Mouse (Mus musculus) neural tube, embryonic 12.5 days (tissue): Measurements from ENCODE around the gene Cep290. TPM values are rescaled to one million over a fixed set of nuclear protein-coding genes. Genes with fewer than 3 reads are reported as not detected.

Experiments used
- ATAC-seq: fragments of 200-750 bp; cut with Nextera tagmentation; 2 replicates; pipeline ENCODE4 v1.8.0; 2017; ENCODE audit warnings: low read depth, mild to moderate bottlenecking, moderate TSS enrichment, moderate library complexity; ENCODE audit not compliant: low FRiP score
- H3K27ac ChIP-seq: fragments of 300-500 bp; sonication (generic); 2 replicates; pipeline ENCODE4 v1.5.1; 2016
- H3K27me3 ChIP-seq: fragments of 300-500 bp; sonication (generic); replicated peaks from 2 replicates; pipeline ENCODE4 v1.6.1; 2016; ENCODE audit warnings: mild to moderate bottlenecking
- H3K36me3 ChIP-seq: fragments of 300-500 bp; sonication (generic); 2 replicates; pipeline ENCODE4 v1.6.1; 2016; ENCODE audit warnings: mild to moderate bottlenecking
- H3K4me1 ChIP-seq: fragments of 300-500 bp; sonication (generic); 2 replicates; pipeline ENCODE4 v1.6.1; 2016
- H3K4me2 ChIP-seq: fragments of 300-500 bp; sonication (generic); replicated peaks from 2 replicates; pipeline ENCODE4 v1.6.1; 2016; ENCODE audit warnings: mild to moderate bottlenecking
- H3K4me3 ChIP-seq: fragments of 300-500 bp; sonication (generic); 2 replicates; pipeline ENCODE4 v1.5.1; 2016
- H3K9ac ChIP-seq: fragments of 300-500 bp; sonication (generic); 2 replicates; pipeline ENCODE4 v1.6.1; 2016; ENCODE audit warnings: mild to moderate bottlenecking
- H3K9me3 ChIP-seq: fragments of 300-500 bp; sonication (generic); 2 replicates; pipeline ENCODE4 v1.6.1; 2016; ENCODE audit warnings: mild to moderate bottlenecking
- WGBS: fragments of 180-500 bp; shearing (Covaris S2); methylation state at CpG from one replicate; pipeline ENCODE4 v1.1.7; 2016; 5-methylcytosine and 5-hydroxymethylcytosine counted together
- polyA plus RNA-seq: library from polyadenylated mRNA; unstranded; fragments of >200 nt; fragmentation: Nextera tagmentation; extraction: Ambion mirVana; gene quantifications from 2 replicates; pipeline ENCODE4 v1.2.1, GENCODE M21; 2016

The Cep290 gene
- polyA plus RNA-seq = 6.0 and 6.7 TPM in 2 replicates

DNA sequence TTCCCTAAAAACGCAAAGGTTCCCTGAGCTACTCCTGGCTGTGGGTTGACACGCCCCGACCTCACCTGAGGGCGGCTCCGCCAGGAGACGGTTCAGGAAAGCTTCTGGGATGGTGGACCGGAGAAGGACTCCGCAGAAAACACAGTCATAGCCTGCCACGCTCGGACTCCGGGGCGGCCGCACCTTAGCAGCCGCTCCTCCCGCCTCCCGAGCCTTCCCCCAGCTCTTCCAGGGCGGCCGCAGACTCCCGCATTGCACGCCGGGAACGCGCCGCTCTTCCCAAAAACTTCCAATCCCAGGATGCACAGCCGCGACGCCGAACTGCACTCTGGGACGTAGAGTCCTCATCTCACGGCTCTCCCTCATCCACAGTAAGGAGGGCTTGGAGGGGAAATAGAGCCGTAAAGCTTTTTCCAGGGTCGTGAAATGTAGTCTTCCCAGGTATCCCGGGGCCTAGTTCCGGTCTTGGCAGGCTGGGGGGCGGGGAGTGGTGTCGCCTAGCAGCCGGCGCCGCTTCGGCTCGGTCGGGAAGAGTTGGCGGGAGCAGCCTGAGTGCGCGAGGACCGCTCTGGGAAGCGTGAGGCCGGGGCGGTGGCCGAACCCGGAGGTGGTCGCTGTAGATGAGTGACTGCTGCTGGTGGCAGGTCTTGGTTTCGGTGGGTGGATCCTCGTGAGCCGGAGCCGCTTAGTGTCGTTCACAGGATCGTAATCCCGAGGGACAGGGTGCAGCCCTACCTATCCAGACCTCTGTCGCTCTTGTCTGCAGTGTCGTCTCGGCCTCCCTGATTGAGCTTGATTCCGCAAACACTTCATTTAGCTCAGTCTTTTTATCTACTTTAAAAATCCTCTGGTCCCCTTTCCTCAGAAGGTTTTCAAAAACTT, at the start of gene Cep290, which contains the start of gene Tmtc3:
TSS of gene Cep290 (plus strand) at position 462 of the 882 bp plus-strand sequence.
TSS of gene Tmtc3 (minus strand) at position 254 of the 882 bp plus-strand sequence.
- Histone ChIP-seq H3K4me1 (peaks cover 4% of the 10 kb centered on the region; the same call in 1 of the 2 replicates), H3K27ac (no peak within 1 kb of the TSS)
- under 1% methylated on average over 63 of the region's 63 CpGs for WGBS

DNA sequence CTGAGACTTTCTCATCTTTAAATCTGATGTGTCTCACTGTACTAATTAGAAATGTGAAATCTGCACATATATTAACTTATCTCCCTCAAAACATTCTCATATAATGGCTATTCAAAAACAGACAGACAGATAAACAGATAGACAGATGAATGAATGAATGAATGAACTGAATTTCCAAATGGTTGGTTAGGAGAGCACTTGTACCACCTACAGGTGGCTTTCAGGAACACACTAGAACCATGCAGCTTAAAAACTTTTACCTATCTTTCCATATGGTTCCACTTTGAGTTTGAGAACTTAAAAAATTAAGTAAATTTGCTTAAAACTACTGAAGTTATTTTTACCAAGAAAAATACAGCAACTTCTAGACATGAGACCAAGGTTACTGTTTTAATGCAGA, 38.0 kb upstream of the Cep290 start:
- H3K27ac ChIP-seq = no peak overlapping the region
- ATAC-seq = no peak
- no peaks in the 10 kb centered on the region for H3K9me3 ChIP-seq
- no peak overlapping the region for H3K4me3 ChIP-seq
- no peak overlapping the region for H3K9ac ChIP-seq
- no peaks in the 10 kb centered on the region for H3K4me1 ChIP-seq
- no peak overlapping the region for H3K4me2 ChIP-seq
- H3K36me3 ChIP-seq = peaks cover 5% of the 10 kb centered on the region
- no peaks in the 10 kb centered on the region for H3K27me3 ChIP-seq

More for the DNA sequence above, at the start of gene Cep290, which contains the start of gene Tmtc3:
- Histone ChIP-seq H3K27me3 (no peaks in the 10 kb centered on the region), H3K4me3 (peak within 1 kb of the TSS; percentile 77), H3K9me3 (no peaks in the 10 kb centered on the region), H3K4me2 (peak within 1 kb of the TSS; percentile 80), H3K9ac (peak within 1 kb of the TSS; percentile 71), H3K36me3 (no peaks in the 10 kb centered on the region)
- peak; percentile 99 for ATAC-seq

DNA sequence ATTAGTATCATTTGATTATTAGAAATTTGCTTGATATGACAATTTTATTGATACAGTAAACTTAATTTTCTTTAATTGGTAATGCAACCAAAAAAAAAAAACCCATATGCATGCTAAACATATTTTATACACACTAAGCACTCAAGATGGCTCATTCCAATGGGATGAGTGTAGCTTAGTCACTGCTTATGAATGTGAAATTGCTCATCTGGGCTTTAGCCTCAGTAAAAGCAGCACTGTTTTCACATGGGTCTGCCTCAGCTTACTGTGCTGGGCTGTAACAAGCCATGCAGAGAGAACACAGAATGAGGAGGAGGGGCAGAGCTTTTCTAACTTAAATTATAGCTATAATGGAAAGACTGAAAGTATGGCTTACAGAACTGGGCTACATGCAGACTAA, 26.8 kb upstream of the Cep290 start:
- H3K4me2 ChIP-seq = no peak overlapping the region

DNA sequence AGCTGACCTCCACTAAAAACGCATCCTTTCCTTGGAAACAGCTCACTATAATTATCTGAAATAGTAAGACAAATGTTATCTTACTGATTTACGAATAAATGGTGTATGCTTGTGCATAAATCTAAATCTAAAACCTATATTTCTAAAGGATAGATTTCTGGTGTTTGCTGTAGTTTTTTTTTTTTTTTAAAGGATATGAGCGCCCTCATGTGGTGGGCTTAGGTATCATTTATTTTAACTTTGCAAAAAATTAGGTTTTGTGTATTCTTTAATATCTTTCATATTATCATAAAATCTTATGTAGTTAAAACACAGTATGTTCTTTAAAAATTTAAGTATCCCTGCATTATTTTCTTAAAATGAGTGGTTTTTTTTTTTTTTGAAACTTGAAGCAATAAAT, 12.3 kb upstream of the Cep290 start:
- Histone ChIP-seq H3K4me1 (no peaks in the 10 kb centered on the region), H3K36me3 (peaks cover 20% of the 10 kb centered on the region), H3K4me3 (no peak overlapping the region), H3K9me3 (no peaks in the 10 kb centered on the region), H3K9ac (no peak overlapping the region), H3K27ac (no peak overlapping the region), H3K27me3 (no peaks in the 10 kb centered on the region), H3K4me2 (no peak overlapping the region)
- 61% methylated on average over 3 of the region's 3 CpGs for WGBS
- no peak for ATAC-seq

More for the DNA sequence above, 26.8 kb upstream of the Cep290 start:
- Histone ChIP-seq H3K27ac (no peak overlapping the region), H3K4me3 (no peak overlapping the region), H3K9me3 (no peaks in the 10 kb centered on the region), H3K36me3 (peaks cover 14% of the 10 kb centered on the region), H3K4me1 (no peaks in the 10 kb centered on the region), H3K9ac (no peak overlapping the region), H3K27me3 (no peaks in the 10 kb centered on the region)
- ATAC-seq = no peak

DNA sequence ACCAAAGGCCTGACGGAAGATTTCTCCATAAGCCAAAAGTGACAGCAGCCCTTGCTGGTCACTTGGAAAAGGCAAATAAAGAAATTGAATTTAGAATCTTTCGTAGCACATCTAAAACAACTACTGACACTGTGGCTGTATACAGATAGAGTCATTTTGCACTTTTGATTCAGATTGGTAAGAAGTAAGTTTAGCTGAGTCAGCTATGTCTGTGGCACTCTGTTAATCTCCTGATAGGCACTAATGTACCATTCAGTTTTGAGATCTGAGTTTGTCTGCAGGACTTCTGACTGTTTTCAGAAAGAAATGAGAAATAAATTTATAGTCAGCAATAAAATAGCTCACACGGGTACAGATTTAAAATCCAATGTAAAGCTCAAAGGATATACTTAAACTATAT, 7.8 kb upstream of the Cep290 start:
- H3K27ac ChIP-seq = no peak overlapping the region
- H3K4me3 ChIP-seq = no peak overlapping the region
- no peaks in the 10 kb centered on the region for H3K27me3 ChIP-seq
- ATAC-seq = no peak
- H3K4me2 ChIP-seq = no peak overlapping the region
- H3K4me1 ChIP-seq = no peaks in the 10 kb centered on the region
- WGBS = 90% methylated on average over 3 of the region's 3 CpGs
- H3K36me3 ChIP-seq = peaks cover 12% of the 10 kb centered on the region
- no peaks in the 10 kb centered on the region for H3K9me3 ChIP-seq
- H3K9ac ChIP-seq = no peak overlapping the region

DNA sequence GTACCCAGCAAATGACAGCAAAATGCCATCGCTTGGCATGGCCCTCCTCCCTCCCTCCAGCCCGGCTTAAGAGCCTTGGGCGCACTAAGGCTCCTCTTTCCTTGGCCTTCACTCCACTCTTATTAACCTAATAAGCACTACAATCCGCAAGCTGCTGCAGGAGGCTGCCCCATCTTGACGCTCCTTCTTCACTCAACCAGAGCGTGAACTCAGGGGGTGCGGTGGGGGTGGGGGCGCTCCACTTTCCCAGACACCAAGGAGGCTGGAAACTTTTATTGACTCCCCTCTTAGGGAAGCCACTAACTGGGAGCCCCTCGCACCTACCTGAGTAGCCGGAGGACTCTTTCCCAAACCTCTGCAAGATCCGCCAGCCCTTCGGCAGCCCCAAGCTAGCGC, 659 bp upstream of the Cep290 start:
- Histone ChIP-seq H3K36me3 (no peaks in the 10 kb centered on the region), H3K27me3 (no peaks in the 10 kb centered on the region), H3K4me3 (peak overlapping the region; percentile 77), H3K9me3 (no peaks in the 10 kb centered on the region), H3K4me2 (peak overlapping the region; percentile 80), H3K27ac (no peak overlapping the region), H3K4me1 (peaks cover 4% of the 10 kb centered on the region; the same call in 1 of the 2 replicates), H3K9ac (peak overlapping the region; percentile 71)
- ATAC-seq = peak; percentile 46
- WGBS = 0% methylated on average over 13 of the region's 13 CpGs

DNA sequence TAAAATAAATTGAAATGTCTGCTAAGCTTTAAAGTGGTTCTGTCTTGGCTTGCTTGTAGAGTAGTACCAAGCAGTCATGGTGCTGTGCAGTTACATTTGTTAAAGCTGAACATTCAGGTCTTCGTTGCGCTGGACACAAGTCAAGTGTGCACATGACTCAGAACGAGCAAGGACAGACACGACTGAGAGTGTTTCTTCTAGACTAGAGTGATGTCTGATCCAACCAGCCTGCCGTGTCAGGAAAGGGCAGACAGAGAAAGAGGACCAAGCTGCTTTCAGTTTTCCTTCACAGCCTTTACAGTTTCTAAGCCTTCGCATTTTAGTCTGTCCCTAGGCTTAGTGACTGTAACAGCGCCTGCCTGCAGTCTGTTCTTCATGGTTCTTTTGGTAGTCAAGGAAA, 4.6 kb downstream of the Cep290 start:
- H3K9ac ChIP-seq = no peak overlapping the region
- 94% methylated on average over 7 of the region's 7 CpGs for WGBS
- ATAC-seq = no peak

DNA sequence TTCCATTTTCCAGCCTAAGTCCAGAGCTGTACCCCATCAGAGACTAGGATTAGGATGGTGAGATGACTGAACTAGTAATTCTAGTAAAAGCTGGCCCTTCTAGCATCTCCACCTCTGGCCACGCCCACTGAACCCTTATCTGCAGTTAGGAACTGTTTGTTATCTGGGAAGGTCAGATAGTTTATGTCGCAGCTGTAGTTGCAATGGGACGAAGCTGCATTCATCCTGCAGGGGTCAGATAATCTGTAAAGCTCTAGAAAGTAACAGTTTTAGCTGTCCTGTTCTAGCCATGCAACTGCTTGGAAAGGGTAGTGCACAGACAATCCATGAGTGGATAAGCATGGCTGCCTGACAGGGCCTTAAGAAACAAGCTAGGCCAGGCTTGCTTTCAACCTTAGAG, 11.0 kb downstream of the Cep290 start:
- H3K4me2 ChIP-seq = no peak overlapping the region
- H3K27me3 ChIP-seq = no peaks in the 10 kb centered on the region
- 82% methylated on average over 3 of the region's 3 CpGs for WGBS
- peaks cover 35% of the 10 kb centered on the region for H3K36me3 ChIP-seq
- H3K9me3 ChIP-seq = no peaks in the 10 kb centered on the region
- H3K4me3 ChIP-seq = no peak overlapping the region
- no peaks in the 10 kb centered on the region for H3K4me1 ChIP-seq
- no peak overlapping the region for H3K9ac ChIP-seq
- no peak overlapping the region for H3K27ac ChIP-seq
- ATAC-seq = no peak

More for the DNA sequence above, 4.6 kb downstream of the Cep290 start:
- Histone ChIP-seq H3K27ac (no peak overlapping the region), H3K9me3 (no peaks in the 10 kb centered on the region), H3K36me3 (peaks cover 9% of the 10 kb centered on the region), H3K4me1 (no peaks in the 10 kb centered on the region), H3K4me2 (no peak overlapping the region), H3K27me3 (no peaks in the 10 kb centered on the region), H3K4me3 (no peak overlapping the region)

DNA sequence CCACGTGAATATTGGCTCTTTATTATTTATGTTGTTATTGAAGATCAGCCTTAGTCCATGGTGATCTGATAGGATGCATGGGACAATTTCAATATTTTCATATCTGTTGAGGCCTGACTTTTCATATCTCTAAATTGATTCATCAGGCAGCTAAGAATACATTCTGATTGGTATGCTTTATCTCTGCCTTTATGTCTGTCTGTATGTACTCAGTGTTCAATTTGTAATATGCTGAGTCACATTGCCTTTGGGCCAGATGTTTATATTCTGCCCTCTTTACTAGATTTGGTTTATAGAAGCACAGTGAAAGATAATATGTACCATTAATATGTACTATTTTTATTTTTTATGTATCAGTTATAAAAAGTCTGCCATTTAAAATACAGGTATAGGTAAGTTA, 20.8 kb downstream of the Cep290 start:
- Histone ChIP-seq H3K27me3 (no peaks in the 10 kb centered on the region), H3K4me3 (no peak overlapping the region), H3K9me3 (no peaks in the 10 kb centered on the region), H3K27ac (no peak overlapping the region), H3K4me2 (no peak overlapping the region), H3K9ac (no peak overlapping the region), H3K4me1 (no peaks in the 10 kb centered on the region), H3K36me3 (peaks cover 24% of the 10 kb centered on the region)
- no peak for ATAC-seq
- 94% methylated on average over 1 of the region's 1 CpGs for WGBS

DNA sequence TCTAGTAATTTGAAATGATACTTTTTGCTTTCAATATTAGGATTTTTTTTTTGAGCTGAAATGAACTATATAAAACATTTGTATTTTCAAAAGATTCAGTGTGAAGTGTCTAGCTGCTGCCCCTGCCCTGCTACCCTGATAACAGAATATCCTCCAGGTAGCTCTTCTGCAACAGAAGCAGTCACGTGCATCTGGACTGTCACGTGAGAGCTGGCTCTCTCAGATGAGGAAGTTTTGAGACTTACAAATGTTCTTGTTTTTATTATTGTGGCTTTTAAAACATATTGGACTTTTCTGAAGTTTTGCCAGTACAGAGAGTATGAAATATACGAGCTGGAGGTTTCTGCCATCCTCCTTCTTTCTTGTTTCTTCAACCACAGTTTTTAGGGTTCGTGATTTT, 34.3 kb downstream of the Cep290 start:
- H3K36me3 ChIP-seq = peaks cover 7% of the 10 kb centered on the region; the same call in 1 of the 2 replicates
- no peaks in the 10 kb centered on the region for H3K27me3 ChIP-seq
- no peak overlapping the region for H3K4me2 ChIP-seq
- H3K4me3 ChIP-seq = no peak overlapping the region
- no peak overlapping the region for H3K27ac ChIP-seq
- no peaks in the 10 kb centered on the region for H3K4me1 ChIP-seq
- WGBS = 90% methylated on average over 4 of the region's 4 CpGs
- no peak overlapping the region for H3K9ac ChIP-seq
- no peak for ATAC-seq
- H3K9me3 ChIP-seq = no peaks in the 10 kb centered on the region

DNA sequence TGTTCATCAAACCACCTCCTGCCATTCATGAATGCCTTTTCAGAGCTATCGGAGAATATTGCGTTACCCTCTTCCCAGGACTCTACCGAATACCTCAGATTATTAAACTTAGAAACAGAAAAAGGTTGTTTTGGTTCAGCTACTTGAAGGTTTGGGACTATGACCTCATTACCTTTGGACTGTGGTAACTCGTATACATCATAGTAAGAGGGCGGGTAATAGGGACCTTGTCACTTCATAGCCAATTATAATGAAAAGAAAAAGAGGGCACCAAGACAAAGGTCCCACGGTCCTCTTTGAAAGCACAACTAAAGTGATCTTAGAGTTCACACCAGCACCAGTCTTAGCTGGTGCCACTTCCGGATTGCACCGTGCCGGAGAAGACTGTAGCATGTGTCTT, 35.0 kb downstream of the Cep290 start:
- H3K27me3 ChIP-seq = no peaks in the 10 kb centered on the region
- ATAC-seq = no peak
- WGBS = 92% methylated on average over 9 of the region's 9 CpGs

DNA sequence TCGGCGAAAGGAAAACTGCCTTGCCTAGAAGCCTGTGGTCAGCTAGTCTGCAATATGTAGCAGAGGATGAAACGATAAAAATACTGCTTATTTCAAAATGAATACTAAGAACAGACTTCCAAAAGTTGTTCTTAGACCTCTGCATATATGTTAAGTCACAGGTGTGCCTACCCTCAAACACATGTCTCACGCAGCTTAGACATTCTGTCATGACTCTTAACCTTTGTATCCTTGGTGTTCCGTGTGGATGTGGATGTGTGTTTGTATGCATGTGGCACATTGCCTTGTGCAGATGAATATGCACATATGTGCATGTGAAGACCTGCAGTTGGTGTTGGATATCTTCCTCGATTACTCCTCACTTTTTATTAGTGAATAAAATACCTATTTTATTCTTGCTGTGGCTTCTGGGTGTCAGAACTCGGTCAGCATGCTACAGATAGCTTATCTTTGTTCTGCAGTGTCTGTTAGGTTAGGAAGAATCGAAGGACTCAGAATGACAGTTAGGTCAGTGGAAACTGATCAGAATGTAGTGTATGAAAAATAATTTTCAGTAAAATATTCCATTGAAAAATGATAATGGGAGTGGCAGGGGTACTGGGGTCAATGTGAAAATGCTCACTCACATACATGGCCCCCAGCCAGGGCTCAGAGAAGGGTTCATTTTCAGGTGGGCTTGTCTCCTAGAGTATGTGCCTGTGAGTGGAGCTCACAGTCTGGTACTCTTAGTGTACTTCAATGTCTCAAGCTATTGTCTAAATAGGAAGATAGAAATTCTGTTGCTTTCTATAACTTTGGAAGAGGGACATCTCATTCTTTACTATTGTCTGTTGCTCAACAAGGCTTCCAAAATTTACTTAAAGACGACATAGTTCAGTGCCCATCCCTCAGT, 37.4 kb downstream of the Cep290 start:
- no peaks in the 10 kb centered on the region for H3K27me3 ChIP-seq
- 90% methylated on average over 9 of the region's 9 CpGs for WGBS
- H3K4me3 ChIP-seq = no peak overlapping the region
- H3K9me3 ChIP-seq = no peaks in the 10 kb centered on the region
- H3K9ac ChIP-seq = no peak overlapping the region
- no peak overlapping the region for H3K4me2 ChIP-seq
- ATAC-seq = no peak
- no peak overlapping the region for H3K27ac ChIP-seq
- peaks cover 4% of the 10 kb centered on the region; the same call in 1 of the 2 replicates for H3K36me3 ChIP-seq
- H3K4me1 ChIP-seq = no peaks in the 10 kb centered on the region

More for the DNA sequence above, 35.0 kb downstream of the Cep290 start:
- peaks cover 7% of the 10 kb centered on the region; the same call in 1 of the 2 replicates for H3K36me3 ChIP-seq
- no peak overlapping the region for H3K4me2 ChIP-seq
- H3K4me1 ChIP-seq = no peaks in the 10 kb centered on the region
- no peak overlapping the region for H3K4me3 ChIP-seq
- no peak overlapping the region for H3K27ac ChIP-seq
- no peaks in the 10 kb centered on the region for H3K9me3 ChIP-seq
- no peak overlapping the region for H3K9ac ChIP-seq
